Mouse (Mus musculus) kidney, adult 8-10 months (tissue): ENCODE data around the gene Pcif1.
"Not testable (repeated sequence)": the region's sequence is repeated elsewhere in the genome, so short reads cannot be mapped to it uniquely, and the experiment has no call there.

Experiments
- DNase-seq, 2 experiments: peaks; one replicate each; pipeline ENCODE4 v3.0.0; 2022

Gene Pcif1

DNA sequence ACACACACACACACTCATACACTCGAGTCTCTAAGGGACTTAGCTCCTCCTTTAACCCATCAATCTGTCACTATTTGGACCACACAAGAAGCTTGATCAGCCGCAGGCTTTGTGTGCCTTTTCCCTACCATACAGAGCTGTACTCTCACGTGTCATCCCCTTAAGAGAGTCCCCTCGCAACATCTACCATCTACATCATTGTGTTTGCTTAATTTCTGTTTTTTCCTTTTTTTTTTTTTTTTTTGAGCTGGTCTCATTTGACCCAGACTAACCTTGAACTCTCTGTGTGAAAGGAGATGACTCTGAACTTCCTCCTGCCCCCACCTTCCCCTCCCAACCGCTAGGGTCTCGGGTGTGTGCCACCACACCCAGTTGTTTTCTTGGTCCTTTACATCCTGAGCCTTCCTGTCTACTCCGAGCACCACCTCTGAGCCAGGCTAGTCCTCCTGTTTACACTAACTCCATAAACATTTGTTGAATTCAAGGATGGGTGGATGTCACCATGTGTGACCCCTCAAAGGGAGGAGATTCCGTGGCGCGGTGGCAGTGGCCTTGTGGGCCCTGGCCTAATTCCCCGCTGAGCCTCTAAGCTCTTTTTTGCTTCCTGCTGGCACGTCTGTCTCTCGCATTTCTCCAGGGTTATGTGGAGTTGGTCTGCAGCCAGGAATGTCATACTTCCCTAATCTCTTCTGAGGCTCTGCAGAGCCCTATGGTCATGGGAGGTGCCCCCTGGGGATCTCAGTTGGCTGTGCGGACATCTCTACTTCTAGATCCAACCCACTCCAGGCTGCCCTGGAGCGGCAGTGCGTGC, 12.2 kb upstream of the Pcif1 start:
- no peak for DNase-seq

GRCm38 (mm10) chr2:164867566-164867965, 11.5 kb upstream of the Pcif1 start:
- no peak for DNase-seq

- DNase-seq = no peak
Observed at GRCm38 (mm10) chr2:164868491-164868890, 10.6 kb upstream of the Pcif1 start.

GRCm38 (mm10) chr2:164871602-164872303, 7.4 kb upstream of the Pcif1 start:
- no peak for DNase-seq

- no peak for DNase-seq
Observed at GRCm38 (mm10) chr2:164873621-164874020, 5.5 kb upstream of the Pcif1 start.

- peak in 1 of 2 experiments; percentile 60 for DNase-seq
Observed at GRCm38 (mm10) chr2:164874239-164874769, 4.8 kb upstream of the Pcif1 start.

DNA sequence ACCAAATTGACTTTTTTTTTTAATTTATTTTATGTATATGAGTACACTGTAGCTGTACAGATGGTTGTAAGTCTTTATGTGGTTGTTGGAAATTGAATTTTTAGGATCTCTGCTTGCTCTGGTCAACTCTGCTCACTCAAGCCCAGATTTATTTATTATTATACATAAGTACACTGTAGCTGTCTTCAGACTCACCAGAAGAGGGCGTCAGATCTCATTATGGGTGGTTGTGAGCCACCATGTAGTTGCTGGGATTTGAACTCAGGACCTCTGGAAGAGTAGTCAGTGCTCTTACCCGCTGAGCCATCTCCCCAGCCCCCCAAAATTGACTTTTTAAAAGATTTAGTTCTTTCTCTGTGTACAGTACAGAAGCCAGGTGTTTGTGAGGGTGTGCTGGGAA, 3.5 kb upstream of the Pcif1 start:
- not testable (repeated sequence) for DNase-seq

DNA sequence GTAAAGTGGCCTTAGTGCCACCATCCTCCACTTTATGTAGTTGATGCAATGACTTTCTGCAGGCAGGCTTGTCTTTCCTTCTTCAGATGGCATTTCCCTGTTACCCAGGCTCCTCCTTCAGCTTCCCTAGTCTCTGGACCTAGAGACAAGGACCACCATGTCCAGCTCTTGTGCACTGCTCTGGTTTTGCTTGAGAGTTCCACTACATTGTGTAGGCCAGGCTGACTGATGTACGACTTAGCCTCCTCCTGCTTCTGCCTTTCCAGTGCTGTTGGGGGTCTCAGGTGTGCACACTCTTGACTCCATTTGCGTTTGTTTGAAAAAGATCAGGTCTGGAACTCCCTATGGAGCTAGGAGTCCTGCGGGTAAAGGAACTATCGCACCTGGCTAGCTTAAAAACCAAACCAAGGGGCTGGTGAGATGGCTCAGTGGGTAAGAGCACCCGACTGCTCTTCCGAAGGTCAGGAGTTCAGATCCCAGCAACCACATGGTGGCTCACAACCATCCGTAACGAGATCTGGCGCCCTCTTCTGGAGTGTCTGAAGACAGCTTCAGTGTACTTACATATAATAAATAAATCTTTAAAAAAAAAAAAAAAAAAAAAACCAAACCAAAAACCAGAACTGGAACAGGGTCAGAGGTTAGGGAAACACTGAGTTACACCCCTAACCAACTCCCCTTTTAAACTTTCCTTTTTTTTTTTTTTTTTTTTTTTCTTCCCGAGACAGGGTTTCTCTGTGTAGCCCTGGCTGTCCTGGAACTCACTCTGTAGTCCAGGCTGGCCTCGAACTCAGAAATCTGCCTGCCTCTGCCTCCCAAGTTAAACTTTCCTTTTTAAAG, 1.5 kb upstream of the Pcif1 start:
- DNase-seq = not testable (repeated sequence)

GRCm38 (mm10) chr2:164878509-164879227, 436 bp upstream of the Pcif1 start:
- peak; percentile 86 to 89 for DNase-seq

DNA sequence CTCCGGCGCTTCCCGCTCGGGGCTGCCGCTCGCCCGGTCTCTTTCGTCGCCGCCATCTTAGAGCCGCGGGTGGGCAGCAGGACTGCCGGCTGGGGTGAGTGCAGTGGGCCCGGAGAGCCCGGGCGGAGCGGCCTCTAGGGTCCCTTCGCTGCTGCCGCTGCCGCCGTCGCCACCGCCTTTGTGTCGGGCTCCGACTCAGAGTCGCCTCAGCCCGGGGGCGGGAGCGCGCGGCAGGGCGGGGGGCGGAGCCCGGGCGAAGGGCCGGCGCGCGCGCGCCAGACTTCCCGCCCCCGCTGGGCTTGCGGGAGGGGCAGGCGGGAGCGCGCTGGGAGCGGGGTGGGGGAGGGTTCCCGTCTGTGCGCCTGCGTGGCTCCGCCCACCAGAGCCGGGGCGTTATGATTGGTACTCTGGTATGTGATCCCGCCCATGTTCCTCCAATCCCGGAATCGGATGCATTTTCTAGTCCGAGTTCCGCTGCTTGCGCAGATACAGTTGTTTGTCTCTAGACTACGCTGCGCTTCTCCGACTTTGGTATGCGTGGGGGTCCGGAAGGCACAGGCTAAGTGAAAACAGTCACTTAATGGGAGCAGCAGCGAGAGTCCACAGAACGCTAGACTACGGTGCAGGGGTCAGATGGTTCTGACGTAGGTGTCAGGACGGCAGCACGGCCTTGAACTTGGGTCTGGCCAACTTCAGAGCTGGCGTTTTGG, 619 bp downstream of the Pcif1 start:
- DNase-seq = peak; percentile 94

DNA sequence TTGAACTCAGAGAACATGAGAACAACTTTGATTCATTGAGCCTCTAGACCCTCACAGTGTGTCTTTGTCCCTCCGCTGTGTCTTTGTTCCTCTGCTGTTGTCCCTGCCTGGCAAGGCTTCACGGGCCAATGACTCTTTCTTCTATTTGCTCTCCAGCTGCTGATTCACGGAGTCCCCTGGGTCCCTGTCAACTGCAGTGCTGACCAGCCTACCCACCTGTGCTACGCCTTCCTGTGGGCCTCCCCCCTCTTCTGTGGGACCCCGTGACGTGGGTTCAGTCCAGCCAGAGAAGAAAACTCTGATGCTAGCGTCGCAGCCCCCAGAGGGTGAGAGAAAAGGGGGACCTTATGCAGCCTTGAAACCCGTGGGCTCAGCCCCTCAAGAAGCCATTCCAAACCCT, 3.5 kb downstream of the Pcif1 start:
- DNase-seq = no peak

- DNase-seq = peak in 1 of 2 experiments; percentile 56
Observed at GRCm38 (mm10) chr2:164885788-164886187, 6.7 kb downstream of the Pcif1 start.

GRCm38 (mm10) chr2:164886617-164887016, 7.5 kb downstream of the Pcif1 start:
- no peak for DNase-seq

GRCm38 (mm10) chr2:164888996-164889395, 9.9 kb downstream of the Pcif1 start:
- no peak for DNase-seq

- no peak for DNase-seq
Observed at GRCm38 (mm10) chr2:164889960-164890359, 10.9 kb downstream of the Pcif1 start.

GRCm38 (mm10) chr2:164890411-164891049, 11.4 kb downstream of the Pcif1 start:
- DNase-seq = no peak

DNA sequence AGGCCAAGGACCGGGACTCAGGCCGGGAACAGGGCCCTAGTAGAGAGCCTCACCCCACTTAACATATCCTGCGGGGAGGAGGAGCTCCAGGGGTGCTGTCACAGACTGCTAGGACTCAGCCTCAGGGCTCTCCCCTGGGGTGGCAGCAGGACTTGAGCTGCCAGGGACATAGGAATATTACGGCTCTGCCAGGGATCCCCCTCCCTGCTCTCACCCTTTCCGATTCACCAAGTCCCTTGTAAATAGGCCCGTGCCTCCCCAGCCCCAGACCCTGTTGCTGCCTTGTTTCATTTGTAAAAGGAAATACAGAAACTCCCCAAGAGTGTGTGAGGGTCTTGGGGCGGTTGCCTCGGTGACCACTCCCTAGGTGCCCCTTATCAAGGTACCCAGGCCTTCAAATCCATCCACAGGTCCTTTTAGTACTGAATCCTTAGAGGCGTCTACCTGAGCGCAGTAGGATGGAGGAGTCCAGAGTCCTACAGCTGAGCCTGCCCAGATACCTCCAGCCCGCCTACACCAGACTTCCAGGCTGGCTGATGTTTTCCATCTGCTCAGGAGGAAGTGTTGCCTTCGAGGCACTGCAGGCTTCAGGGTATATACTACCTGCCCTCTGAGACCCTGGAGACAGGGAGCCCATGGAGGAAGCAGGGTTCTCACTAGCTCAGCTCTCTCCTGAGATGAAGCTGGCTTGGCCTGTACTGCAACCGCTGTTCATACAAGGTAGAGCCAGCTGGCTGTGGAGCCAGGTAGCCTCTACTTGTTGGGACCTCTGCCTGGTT, 12.1 kb downstream of the Pcif1 start:
- no peak for DNase-seq

DNA sequence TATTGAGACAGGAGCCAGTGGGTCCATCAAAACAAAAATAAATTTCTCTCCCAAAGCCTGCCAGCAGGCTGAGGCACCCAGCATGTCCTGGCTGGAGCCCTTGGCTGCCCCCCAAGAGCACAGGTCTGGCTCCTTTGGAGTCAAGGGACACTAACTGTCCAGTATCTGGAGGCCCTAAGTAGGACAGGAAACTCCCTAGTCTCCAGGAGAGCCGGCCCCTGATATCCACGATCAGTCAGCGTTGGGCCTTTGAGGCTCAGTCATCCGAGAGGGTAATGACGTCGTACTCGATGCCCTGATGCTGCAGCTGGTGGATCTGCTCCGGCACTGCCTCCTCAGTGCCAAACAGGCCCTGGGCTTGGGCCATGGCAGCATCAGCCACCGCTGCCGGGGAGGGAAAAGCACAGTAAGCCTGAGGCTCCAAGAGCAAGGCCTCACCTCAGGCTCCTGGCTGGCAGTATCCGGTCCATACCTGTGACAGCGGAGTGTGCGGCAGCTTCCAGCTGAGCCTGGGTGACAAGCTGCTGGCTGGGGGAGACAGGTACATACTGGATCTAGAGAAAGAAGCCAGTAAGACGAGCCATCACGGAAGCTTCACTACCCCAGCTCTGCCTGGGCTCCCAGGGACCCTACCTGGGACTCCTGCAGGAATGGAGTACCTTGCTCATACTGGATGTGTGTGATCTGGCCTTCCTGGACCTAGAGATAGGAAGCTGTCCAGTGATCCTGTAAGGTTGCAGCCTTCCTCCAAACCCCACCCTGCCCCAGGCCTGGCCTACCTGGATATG, 13.0 kb downstream of the Pcif1 start:
- no peak for DNase-seq

DNA sequence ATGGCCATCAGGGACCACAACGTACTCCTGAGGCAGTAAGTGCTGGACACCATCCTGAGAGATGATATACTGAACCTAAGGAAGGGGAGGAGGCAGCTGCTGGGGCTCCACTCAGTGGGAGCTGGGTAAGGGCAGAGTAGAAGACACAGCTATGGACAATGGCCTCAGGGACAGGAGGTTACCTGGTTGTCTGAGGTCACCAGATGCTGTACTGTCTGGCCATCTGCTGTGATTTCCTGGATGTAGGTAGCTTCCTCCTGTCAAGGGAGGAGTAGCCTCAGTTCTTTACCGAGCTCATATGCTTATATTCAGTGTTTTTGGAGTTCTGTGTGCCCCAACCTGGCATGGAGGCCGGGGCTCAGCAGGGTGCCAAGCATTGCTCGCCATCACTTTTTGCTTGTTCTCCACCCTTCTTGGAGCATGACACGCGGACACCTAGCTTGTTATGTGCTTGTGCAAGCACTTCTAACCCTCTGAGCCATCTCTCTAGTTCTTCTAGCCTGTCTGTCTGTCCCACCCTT, 13.7 kb downstream of the Pcif1 start:
- DNase-seq = no peak
